Mouse (Mus musculus) hindbrain, embryonic 13.5 days (tissue): ENCODE measurements around the gene Kirrel3. TPM values are rescaled to one million over a fixed set of nuclear protein-coding genes. Genes with fewer than 3 reads are reported as not detected.

ENCODE experiments used
- ATAC-seq: fragments of 200-750 bp; cut with Nextera tagmentation; 2 replicates; pipeline ENCODE4 v1.8.0; 2017; ENCODE audit warnings: moderate TSS enrichment; ENCODE audit not compliant: low FRiP score
- H3K27ac ChIP-seq: fragments of 300-500 bp; sonication (generic); 2 replicates; pipeline ENCODE4 v1.5.1; 2015; ENCODE audit warnings: inconsistent platforms, mild to moderate bottlenecking, moderate library complexity
- H3K27me3 ChIP-seq: fragments of 300-500 bp; sonication (generic); 2 replicates; pipeline ENCODE4 v1.6.1; 2015; ENCODE audit warnings: mild to moderate bottlenecking, inconsistent platforms
- H3K36me3 ChIP-seq: fragments of 300-500 bp; sonication (generic); 2 replicates; pipeline ENCODE4 v1.6.1; 2015; ENCODE audit warnings: mild to moderate bottlenecking, inconsistent platforms
- H3K4me1 ChIP-seq: fragments of 300-500 bp; sonication (generic); replicated peaks from 2 replicates; pipeline ENCODE4 v1.6.1; 2015; ENCODE audit warnings: inconsistent platforms
- H3K4me2 ChIP-seq: fragments of 300-500 bp; sonication (generic); 2 replicates; pipeline ENCODE4 v1.6.1; 2015; ENCODE audit warnings: inconsistent platforms, mild to moderate bottlenecking, moderate library complexity
- H3K4me3 ChIP-seq: fragments of 300-500 bp; sonication (generic); 2 replicates; pipeline ENCODE4 v1.5.1; 2015; ENCODE audit warnings: mild to moderate bottlenecking, inconsistent platforms
- H3K9ac ChIP-seq: fragments of 300-500 bp; sonication (generic); 2 replicates; pipeline ENCODE4 v1.6.1; 2015; ENCODE audit warnings: mild to moderate bottlenecking, inconsistent platforms
- H3K9me3 ChIP-seq: fragments of 300-500 bp; sonication (generic); 2 replicates; pipeline ENCODE4 v1.6.1; 2016; ENCODE audit warnings: inconsistent platforms
- WGBS: fragments of 180-500 bp; shearing (Covaris S2); methylation state at CpG from one replicate; pipeline ENCODE4 v1.1.7; 2015; 5-methylcytosine and 5-hydroxymethylcytosine counted together
- polyA plus RNA-seq: library from polyadenylated mRNA; unstranded; fragments of >200 nt; fragmentation: Nextera tagmentation; extraction: Ambion mirVana; gene quantifications from 2 replicates; pipeline ENCODE4 v1.2.1, GENCODE M21; 2015

The Kirrel3 gene
- polyA plus RNA-seq, 1 experiment from 2014 or later: 26.2 TPM

DNA sequence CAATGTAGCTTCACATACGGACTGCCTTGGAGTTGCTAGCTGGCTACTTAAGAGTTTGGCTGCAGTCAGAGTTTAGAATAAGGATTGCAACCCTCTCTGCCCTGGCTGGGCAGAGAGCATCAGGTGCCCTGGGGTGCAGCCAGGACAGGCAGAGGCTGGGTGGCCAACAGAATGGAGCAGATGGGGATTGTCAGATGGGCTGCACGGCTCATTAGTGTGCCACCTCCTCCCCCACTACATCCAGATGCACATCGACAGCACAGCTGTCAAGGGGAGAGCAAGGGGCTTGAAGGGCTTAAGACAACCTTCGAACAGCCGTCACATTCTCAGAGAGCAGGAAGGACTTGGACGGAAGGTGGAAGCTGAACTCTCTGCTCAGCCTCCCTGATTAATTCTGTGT is 177.7 kb downstream of the Kirrel3 start:
- ATAC-seq: no peak
- Histone ChIP-seq H3K9ac (no peak overlapping the region), H3K9me3 (no peaks in the 10 kb centered on the region), H3K27me3 (peaks cover 9% of the 10 kb centered on the region; the same call in 1 of the 2 replicates), H3K36me3 (no peaks in the 10 kb centered on the region), H3K4me2 (no peak overlapping the region), H3K4me1 (peaks cover 17% of the 10 kb centered on the region), H3K4me3 (no peak overlapping the region), H3K27ac (no peak overlapping the region)
- WGBS: 43% methylated on average over 6 of the region's 6 CpGs

DNA sequence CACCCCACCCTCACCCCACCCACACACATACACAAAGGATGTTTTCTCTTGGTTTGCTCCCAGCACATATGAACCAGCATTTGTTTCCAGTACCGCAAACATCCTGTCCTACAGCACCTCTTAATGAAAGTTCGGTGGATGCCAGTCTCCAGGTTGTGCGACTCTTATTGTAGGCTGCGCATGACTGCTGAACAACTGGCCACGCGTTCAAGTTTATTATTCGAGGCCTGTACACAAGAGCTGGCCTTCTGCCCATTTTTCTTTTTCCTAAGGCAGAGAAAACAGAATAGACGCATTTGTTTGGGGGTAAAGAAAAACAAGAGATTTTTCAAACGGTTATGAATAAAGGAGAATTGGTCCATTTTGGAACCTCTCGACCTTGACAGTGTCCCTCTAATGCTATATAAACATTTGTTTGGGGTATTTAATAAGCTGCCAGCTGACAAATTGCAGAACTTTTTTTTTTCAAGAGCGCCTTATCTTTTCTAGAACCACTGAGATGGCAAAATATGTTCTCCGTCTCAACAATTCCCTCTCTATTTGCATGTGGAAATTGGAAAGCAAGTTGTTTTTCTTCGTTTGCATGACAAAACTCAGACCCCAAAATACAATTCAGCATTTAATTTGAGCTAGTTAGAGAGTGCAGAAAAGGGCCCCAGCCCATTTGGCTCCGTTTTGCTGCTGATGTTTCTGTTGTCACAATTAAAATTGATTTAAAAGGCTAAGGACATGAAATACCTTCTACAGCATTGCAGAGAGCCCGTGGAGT is 179.9 kb downstream of the Kirrel3 start:
- Histone ChIP-seq H3K36me3 (no peaks in the 10 kb centered on the region), H3K27me3 (peaks cover 9% of the 10 kb centered on the region; the same call in 1 of the 2 replicates), H3K4me1 (peaks cover 19% of the 10 kb centered on the region), H3K9ac (no peak overlapping the region), H3K27ac (no peak overlapping the region), H3K4me2 (no peak overlapping the region), H3K9me3 (no peaks in the 10 kb centered on the region), H3K4me3 (no peak overlapping the region)
- 55% methylated on average over 15 of the region's 15 CpGs for WGBS
- ATAC-seq: no peak

DNA sequence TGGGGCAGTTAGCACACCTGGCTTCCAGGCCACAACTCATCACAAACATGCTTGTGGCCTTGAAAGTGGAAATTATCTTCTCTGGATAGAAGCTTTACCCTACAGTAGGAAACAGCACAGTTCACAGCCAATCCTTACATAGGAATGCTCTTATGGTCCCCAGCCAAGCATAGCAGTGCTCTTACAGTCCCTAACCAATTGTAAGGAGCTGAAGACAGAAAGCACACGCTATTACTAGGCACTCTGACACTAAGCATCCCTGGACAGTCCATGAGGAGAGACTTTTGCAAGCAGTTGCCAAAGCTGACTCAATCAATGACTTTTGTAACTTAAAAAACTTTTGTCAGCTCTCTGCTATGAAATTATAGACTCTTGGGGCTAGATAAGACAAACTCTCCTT is 181.5 kb downstream of the Kirrel3 start:
- H3K9me3 ChIP-seq: no peaks in the 10 kb centered on the region
- no peak overlapping the region for H3K4me2 ChIP-seq
- no peaks in the 10 kb centered on the region for H3K36me3 ChIP-seq
- peaks cover 30% of the 10 kb centered on the region for H3K4me1 ChIP-seq
- ATAC-seq: no peak
- WGBS: 83% methylated on average over 1 of the region's 1 CpGs
- peaks cover 9% of the 10 kb centered on the region; the same call in 1 of the 2 replicates for H3K27me3 ChIP-seq
- H3K4me3 ChIP-seq: no peak overlapping the region
- no peak overlapping the region for H3K9ac ChIP-seq
- no peak overlapping the region for H3K27ac ChIP-seq

DNA sequence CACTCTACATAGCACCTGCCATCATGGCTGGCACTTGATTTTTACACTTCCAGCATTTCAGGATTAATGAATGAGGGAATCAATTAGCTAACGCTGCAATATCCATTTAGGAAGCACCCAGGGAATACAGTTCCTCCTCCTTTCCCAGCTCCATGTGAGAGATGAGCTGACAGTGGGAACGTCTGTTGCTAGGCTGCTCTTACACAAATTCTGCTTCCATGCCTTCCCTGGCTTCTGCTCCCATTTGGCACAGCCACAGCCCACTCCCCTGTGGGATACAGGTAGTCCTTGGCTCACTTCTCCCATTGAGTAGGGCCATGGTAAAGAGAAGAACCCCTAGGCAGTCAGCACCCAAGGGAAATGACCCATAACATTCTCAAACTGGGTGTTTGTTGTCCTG is 185.2 kb downstream of the Kirrel3 start:
- Histone ChIP-seq H3K27me3 (no peaks in the 10 kb centered on the region), H3K4me3 (no peak overlapping the region), H3K9me3 (no peaks in the 10 kb centered on the region), H3K4me2 (no peak overlapping the region), H3K4me1 (peaks cover 31% of the 10 kb centered on the region), H3K36me3 (no peaks in the 10 kb centered on the region), H3K9ac (no peak overlapping the region), H3K27ac (no peak overlapping the region)
- ATAC-seq: 0 out of 2 replicates have a peak, but pooled peaks have one; percentile 14
- 35% methylated on average over 2 of the region's 2 CpGs for WGBS

DNA sequence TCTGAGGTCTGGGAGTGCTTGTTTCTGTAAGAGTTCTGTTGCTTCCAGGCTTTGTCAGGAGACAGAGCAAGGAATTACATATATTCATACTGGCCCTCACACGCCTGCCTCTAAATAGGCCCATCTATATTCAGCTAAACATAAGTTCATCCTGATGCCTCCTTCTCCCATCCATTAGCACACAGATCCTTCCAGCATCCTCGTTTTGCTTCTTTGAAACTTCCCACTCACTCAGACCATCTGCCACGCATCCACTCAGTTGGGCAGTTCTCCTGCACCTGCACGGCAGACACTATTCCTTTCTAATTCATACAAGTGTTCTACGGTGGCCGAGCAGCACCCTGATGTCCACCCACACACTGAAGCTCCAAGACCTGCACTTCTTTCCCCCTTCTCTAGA is 201.1 kb downstream of the Kirrel3 start:
- Histone ChIP-seq H3K9me3 (no peaks in the 10 kb centered on the region), H3K4me1 (no peaks in the 10 kb centered on the region), H3K27me3 (no peaks in the 10 kb centered on the region), H3K4me2 (no peak overlapping the region), H3K27ac (no peak overlapping the region), H3K9ac (no peak overlapping the region), H3K36me3 (no peaks in the 10 kb centered on the region), H3K4me3 (no peak overlapping the region)
- no peak for ATAC-seq
- 86% methylated on average over 6 of the region's 6 CpGs for WGBS

DNA sequence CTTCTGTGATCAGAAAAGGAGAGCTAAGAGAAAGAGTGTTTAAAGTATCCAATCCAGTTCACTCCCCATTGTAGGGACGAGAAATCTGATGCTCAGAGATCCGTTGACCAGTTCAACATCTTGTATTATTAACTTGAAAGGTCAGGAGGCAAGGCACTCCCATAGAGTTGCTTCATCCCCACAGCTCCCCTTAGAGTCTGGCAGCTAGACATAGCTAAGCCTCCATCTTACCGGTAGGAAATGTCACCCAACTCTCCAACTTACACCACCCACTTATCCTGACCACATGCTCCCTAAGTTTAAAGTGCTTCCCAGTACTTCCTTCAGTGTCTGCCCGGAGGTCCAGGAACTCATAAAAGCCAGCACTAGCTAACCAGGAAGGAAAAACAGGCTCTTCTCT is 202.7 kb downstream of the Kirrel3 start:
- H3K9ac ChIP-seq: no peak overlapping the region
- H3K27me3 ChIP-seq: no peaks in the 10 kb centered on the region
- no peak overlapping the region for H3K4me2 ChIP-seq
- no peaks in the 10 kb centered on the region for H3K9me3 ChIP-seq
- no peak overlapping the region for H3K27ac ChIP-seq
- H3K4me3 ChIP-seq: no peak overlapping the region
- ATAC-seq: no peak
- H3K4me1 ChIP-seq: no peaks in the 10 kb centered on the region
- WGBS: 58% methylated on average over 4 of the region's 4 CpGs
- no peaks in the 10 kb centered on the region for H3K36me3 ChIP-seq

DNA sequence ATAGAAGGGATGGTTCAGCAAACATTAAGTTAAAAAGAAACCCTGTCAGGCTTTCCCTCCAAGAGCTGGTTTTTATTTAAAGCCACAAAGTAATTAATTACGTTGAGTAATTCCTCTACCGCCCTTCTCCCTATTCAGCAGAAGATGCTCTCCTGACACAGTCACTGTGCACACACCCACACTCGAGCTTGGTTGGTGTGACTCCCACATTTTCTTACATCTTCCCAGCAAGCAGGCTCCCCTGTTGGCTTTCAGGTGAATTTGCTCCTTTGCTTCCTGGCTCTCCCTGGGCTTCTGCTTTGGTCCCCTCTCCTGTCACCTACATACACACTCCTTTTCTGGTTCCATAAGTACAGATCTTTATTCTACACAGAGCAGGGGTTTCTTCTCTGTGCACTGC is 203.7 kb downstream of the Kirrel3 start:
- no peaks in the 10 kb centered on the region for H3K9me3 ChIP-seq
- H3K4me1 ChIP-seq: no peaks in the 10 kb centered on the region
- 69% methylated on average over 3 of the region's 3 CpGs for WGBS
- no peak for ATAC-seq
- no peaks in the 10 kb centered on the region for H3K36me3 ChIP-seq
- H3K9ac ChIP-seq: no peak overlapping the region
- no peak overlapping the region for H3K4me2 ChIP-seq
- H3K27ac ChIP-seq: no peak overlapping the region
- H3K27me3 ChIP-seq: no peaks in the 10 kb centered on the region
- no peak overlapping the region for H3K4me3 ChIP-seq

DNA sequence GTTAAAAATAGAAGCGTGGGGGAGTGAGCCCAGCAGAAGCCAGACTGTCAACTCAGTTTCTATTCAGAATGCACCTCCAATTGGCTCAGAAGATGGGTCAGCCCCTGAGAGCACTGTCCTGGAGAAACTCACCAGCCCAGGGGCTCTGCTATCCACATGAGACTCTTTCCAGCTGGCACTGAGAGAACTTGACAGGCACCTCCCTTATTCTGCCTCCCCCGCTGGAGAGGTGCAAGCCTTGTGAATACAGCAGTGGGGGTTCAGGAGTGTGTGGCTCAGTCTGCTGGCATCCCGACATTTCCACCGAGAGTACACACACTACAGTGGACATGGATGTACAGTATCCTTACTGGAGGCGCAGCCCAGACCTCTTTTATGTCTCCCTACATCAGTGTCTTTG is 210.0 kb downstream of the Kirrel3 start:
- no peak overlapping the region for H3K27ac ChIP-seq
- no peak overlapping the region for H3K9ac ChIP-seq
- 71% methylated on average over 5 of the region's 5 CpGs for WGBS
- H3K9me3 ChIP-seq: no peaks in the 10 kb centered on the region
- H3K27me3 ChIP-seq: no peaks in the 10 kb centered on the region
- H3K4me3 ChIP-seq: no peak overlapping the region
- no peak overlapping the region for H3K4me2 ChIP-seq
- H3K4me1 ChIP-seq: 0 out of 2 replicates have a peak, but pooled peaks cover 5% of the 10 kb centered on the region
- ATAC-seq: no peak
- H3K36me3 ChIP-seq: no peaks in the 10 kb centered on the region

DNA sequence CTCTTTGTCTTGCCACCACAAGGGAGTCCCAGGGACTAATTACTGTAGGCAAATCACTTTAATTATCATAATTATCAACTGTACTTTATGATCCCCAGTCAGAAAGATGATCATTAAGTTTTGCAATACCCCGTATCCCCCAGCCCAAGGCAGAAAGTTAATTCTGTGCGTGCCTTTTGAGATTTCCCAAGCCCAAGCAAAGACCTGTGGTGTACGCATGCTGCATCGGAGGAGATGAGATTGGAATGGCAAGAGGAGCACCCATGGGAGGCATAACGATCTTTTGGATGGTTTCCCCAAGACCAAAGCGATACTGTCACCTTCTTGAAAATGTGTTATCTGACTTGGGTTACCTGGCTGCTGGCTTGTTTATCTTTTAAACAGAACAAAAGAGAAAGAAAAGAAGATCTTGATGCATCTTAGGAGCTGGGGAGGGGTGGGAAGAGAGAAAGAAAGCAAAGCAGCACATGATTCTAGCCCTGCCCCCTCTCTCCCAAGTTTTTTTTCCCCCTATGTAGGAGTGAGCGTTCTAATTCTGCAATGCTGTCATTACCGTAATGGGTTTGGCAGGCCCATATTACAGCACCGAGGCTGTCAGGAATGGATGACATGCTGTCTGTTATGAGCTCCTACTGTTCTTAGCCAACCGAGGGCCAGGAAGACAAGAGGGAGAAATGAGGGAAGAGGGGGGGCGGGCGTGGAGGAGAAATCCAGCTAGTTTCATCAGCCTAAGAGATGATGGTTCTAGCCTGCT is 218.0 kb downstream of the Kirrel3 start:
- H3K27me3 ChIP-seq: no peaks in the 10 kb centered on the region
- WGBS: 72% methylated on average over 12 of the region's 12 CpGs
- peaks cover 33% of the 10 kb centered on the region for H3K4me1 ChIP-seq
- no peak overlapping the region for H3K9ac ChIP-seq
- no peak overlapping the region for H3K4me2 ChIP-seq
- H3K27ac ChIP-seq: 0 out of 2 replicates have a peak overlapping the region, but pooled peaks have one; percentile 12
- H3K36me3 ChIP-seq: no peaks in the 10 kb centered on the region
- no peaks in the 10 kb centered on the region for H3K9me3 ChIP-seq
- no peak overlapping the region for H3K4me3 ChIP-seq
- peak; percentile 69 for ATAC-seq

DNA sequence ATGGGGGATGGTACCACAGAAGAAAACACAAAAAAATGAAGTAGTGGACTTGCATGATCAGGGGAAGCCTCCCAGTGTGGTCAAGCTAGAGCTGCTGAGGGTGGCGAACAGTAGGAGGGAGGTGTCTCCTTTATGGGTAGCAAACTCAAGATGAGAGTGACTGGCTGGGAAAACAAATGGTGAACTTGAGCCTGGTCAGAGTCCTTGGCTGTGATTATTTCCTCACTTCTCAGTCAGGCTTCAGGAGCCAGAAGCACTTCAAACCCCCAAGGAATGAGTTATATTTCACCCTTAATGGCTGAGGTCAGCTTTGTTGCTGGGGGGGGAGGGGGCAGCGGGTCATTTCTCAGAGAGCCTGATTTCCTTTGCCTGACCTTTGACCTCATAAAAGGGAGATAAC is 218.7 kb downstream of the Kirrel3 start:
- WGBS: 75% methylated on average over 2 of the region's 2 CpGs
- no peaks in the 10 kb centered on the region for H3K27me3 ChIP-seq
- no peak overlapping the region for H3K27ac ChIP-seq
- peaks cover 33% of the 10 kb centered on the region for H3K4me1 ChIP-seq
- H3K36me3 ChIP-seq: no peaks in the 10 kb centered on the region
- no peaks in the 10 kb centered on the region for H3K9me3 ChIP-seq
- peak; percentile 14; the same call in 1 of the 2 replicates for ATAC-seq
- no peak overlapping the region for H3K4me2 ChIP-seq
- no peak overlapping the region for H3K4me3 ChIP-seq
- H3K9ac ChIP-seq: no peak overlapping the region

DNA sequence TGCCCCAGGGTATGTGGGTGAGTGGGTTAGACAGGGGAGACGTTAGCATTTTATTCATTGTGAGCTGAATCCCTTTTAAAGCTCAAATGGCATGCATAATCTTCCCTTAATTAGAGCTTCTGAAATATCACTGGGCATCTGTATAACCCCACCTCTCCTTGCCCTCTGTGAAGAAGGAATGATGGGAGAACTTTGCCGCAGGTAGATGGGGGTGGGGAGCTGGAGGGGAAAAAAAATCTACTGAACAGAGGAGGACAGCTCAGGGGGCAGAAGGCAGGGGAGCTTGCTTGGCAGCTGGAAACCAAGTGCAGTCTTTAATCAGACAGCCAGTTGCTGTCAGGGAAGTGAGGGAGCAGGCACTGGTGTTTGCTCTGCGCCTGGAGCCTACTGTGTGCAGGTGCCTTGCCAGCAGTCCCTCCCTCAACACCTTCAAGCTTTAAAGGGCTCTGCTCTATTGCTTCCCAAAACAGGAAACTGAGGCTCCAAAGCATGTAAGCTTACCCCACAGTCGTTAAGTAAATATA is 220.7 kb downstream of the Kirrel3 start:
- Histone ChIP-seq H3K9ac (no peak overlapping the region), H3K27ac (0 out of 2 replicates have a peak overlapping the region, but pooled peaks have one; percentile 58), H3K36me3 (no peaks in the 10 kb centered on the region), H3K4me3 (no peak overlapping the region), H3K27me3 (no peaks in the 10 kb centered on the region), H3K4me2 (no peak overlapping the region), H3K9me3 (no peaks in the 10 kb centered on the region), H3K4me1 (peaks cover 33% of the 10 kb centered on the region)
- 0 out of 2 replicates have a peak, but pooled peaks have one; percentile 52 for ATAC-seq
- WGBS: 35% methylated on average over 4 of the region's 4 CpGs

DNA sequence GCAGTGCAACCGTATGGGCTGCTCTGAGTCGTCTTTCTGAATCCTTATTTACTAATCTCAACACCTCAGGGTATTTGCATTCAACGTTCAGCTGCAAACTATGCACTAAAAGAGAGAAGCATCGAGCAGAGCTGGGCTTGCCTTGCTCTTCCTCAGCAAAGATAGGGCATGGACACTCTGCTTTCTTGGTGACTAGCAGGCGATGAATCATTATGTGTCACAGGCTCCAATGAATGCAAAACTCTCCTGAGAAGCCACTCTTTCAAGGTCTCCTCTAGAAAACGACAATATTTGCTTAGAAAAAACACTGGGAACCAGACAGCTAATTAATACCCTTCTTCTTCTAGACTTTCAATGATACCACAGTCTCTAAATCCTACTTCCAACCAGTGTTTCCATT is 223.0 kb downstream of the Kirrel3 start:
- Histone ChIP-seq H3K9ac (no peak overlapping the region), H3K27me3 (no peaks in the 10 kb centered on the region), H3K4me3 (no peak overlapping the region), H3K4me1 (peaks cover 47% of the 10 kb centered on the region), H3K4me2 (no peak overlapping the region), H3K36me3 (no peaks in the 10 kb centered on the region), H3K27ac (no peak overlapping the region), H3K9me3 (no peaks in the 10 kb centered on the region)
- 89% methylated on average over 6 of the region's 6 CpGs for WGBS
- no peak for ATAC-seq
